Comparison of ENCODE assay signal across 9 mouse cellular contexts in genomic region chr13:45006483-45006882, GRCm38 (mm10). TPM values are rescaled to one million over a fixed set of nuclear protein-coding genes. Genes with fewer than 3 reads are reported as not detected.
DNase-seq lines count a peak whose midpoint lies in the region; ATAC-seq and TF ChIP-seq lines count a peak whose summit lies in the region.
"Had no signal": no experiment of that assay in that cellular context is flagged by ENCODE, and none has a peak within 500 bp of the region (broad histone marks: within the 10 kb centered on the region; RNA-seq: fewer than 3 reads in every experiment).

No protein-coding gene starts in this region.

- TF ChIP-seq RAD21 in MEL (IDR thresholded peaks at IDR 0.05; ENCODE audit: low read depth, low read length), result peak; percentile 33

- H3K9ac ChIP-seq in kidney, postnatal 0 days (ENCODE audit: low read depth, low read length), result no peak overlapping the region
- no peak overlapping the region for H3K9ac ChIP-seq in kidney, embryonic 16.5 days (replicated peaks; ENCODE audit: low read length)
- no peak overlapping the region for H3K9ac ChIP-seq in MEL (ENCODE audit: control insufficient read depth, low read depth, low read length, poor library complexity, severe bottlenecking)
- H3K9ac ChIP-seq: lung, embryonic 15.5 days had no signal

- no peaks in the 10 kb centered on the region for H3K9me3 ChIP-seq in kidney, postnatal 0 days (replicated peaks; ENCODE audit: low read length)
- no peaks in the 10 kb centered on the region for H3K9me3 ChIP-seq in kidney, embryonic 16.5 days (ENCODE audit: low read length)
- H3K9me3 ChIP-seq in MEL (replicated peaks; ENCODE audit: insufficient read depth, low read length), result no peaks in the 10 kb centered on the region
- no peaks in the 10 kb centered on the region for H3K9me3 ChIP-seq in forebrain, embryonic 10.5 days
- H3K9me3 ChIP-seq: lung, embryonic 15.5 days had no signal

- no peak overlapping the region for H3K27ac ChIP-seq in kidney, postnatal 0 days
- H3K27ac ChIP-seq in kidney, embryonic 16.5 days (ENCODE audit: low read length), result no peak overlapping the region
- H3K27ac ChIP-seq in MEL (ENCODE audit: control insufficient read depth, low read depth, low read length), result no peak overlapping the region
- no peak overlapping the region for H3K27ac ChIP-seq in forebrain, embryonic 10.5 days
- H3K27ac ChIP-seq: lung, embryonic 15.5 days had no signal

- H3K4me2 ChIP-seq in kidney, postnatal 0 days (ENCODE audit: low read length), result no peak overlapping the region
- no peak overlapping the region for H3K4me2 ChIP-seq in kidney, embryonic 16.5 days (replicated peaks; ENCODE audit: low read depth, low read length)
- H3K4me2 ChIP-seq: lung, embryonic 15.5 days had no signal

- TF ChIP-seq POLR2A in MEL (IDR thresholded peaks at IDR 0.05; ENCODE audit: control insufficient read depth in 1 of 2, insufficient read depth in 1 of 2, low read depth in 1 of 2, low read length in 2 of 2, poor library complexity in 1 of 2), result no peak

- H3K4me1 ChIP-seq in kidney, postnatal 0 days (replicated peaks; ENCODE audit: insufficient read depth, low read length), result 0 out of 2 replicates have a peak, but pooled peaks cover 5% of the 10 kb centered on the region
- H3K4me1 ChIP-seq in kidney, embryonic 16.5 days (ENCODE audit: insufficient read depth, low read length), result peaks cover 21% of the 10 kb centered on the region
- H3K4me1 ChIP-seq in MEL (ENCODE audit: control insufficient read depth in 1 of 2, insufficient read depth in 2 of 2, low read length in 2 of 2), result peaks cover 0 to 12% of the 10 kb centered on the region in 2 experiments; a peak in 1 of 4 replicates
- H3K4me1 ChIP-seq in forebrain, embryonic 10.5 days, result peaks cover 15% of the 10 kb centered on the region

- peak; percentile 38 for DNase-seq in kidney, postnatal 0 days (ENCODE audit: low spot score)
- DNase-seq in A20 (ENCODE audit: low read depth, low spot score) (peak; percentile 92), MEL (ENCODE audit: low read depth, low spot score) (peak; percentile 86)
- no peak for DNase-seq in urinary bladder, adult 2 months (ENCODE audit: low spot score)
- no peak for DNase-seq in layer of hippocampus, postnatal 25 days (ENCODE audit: extremely low spot score in 1 of 2, low spot score in 1 of 2)
- DNase-seq in forebrain, embryonic 10.5 days (ENCODE audit: extremely low spot score, low spot score), result no peak

- no peak for TF ChIP-seq EP300 in MEL (IDR thresholded peaks at IDR 0.05; ENCODE audit: low read depth in 1 of 2, low read length in 2 of 2)

- ATAC-seq in kidney, postnatal 0 days (replicated peaks; ENCODE audit: low FRiP score, low read depth), result no peak
- ATAC-seq in kidney, embryonic 16.5 days (ENCODE audit: low FRiP score, low TSS enrichment), result no peak
- ATAC-seq in granulocyte monocyte progenitor cell, adult 5-6 weeks (replicated peaks; ENCODE audit: poor library complexity, severe bottlenecking), result 0 out of 2 replicates have a peak, but pooled peaks have one; percentile 12

- H3K36me3 ChIP-seq in kidney, postnatal 0 days (ENCODE audit: insufficient read depth, low read length), result no peaks in the 10 kb centered on the region
- H3K36me3 ChIP-seq in kidney, embryonic 16.5 days (ENCODE audit: insufficient read depth, low read length), result no peaks in the 10 kb centered on the region
- peaks cover 0 to 9% of the 10 kb centered on the region in 2 experiments; a peak in 2 of 4 replicates for H3K36me3 ChIP-seq in MEL (ENCODE audit: control insufficient read depth in 1 of 2, insufficient read depth in 2 of 2, low read length in 2 of 2)
- H3K36me3 ChIP-seq in forebrain, embryonic 10.5 days (replicated peaks), result no peaks in the 10 kb centered on the region
- H3K36me3 ChIP-seq: lung, embryonic 15.5 days had no signal

- H3K27me3 ChIP-seq in kidney, postnatal 0 days (ENCODE audit: insufficient read depth, low read length), result no peaks in the 10 kb centered on the region
- H3K27me3 ChIP-seq in kidney, embryonic 16.5 days (ENCODE audit: insufficient read depth, low read length), result no peaks in the 10 kb centered on the region
- H3K27me3 ChIP-seq in MEL (ENCODE audit: control insufficient read depth in 1 of 2, insufficient read depth in 2 of 2, low read length in 2 of 2), result no peaks in the 10 kb centered on the region
- H3K27me3 ChIP-seq in forebrain, embryonic 10.5 days (ENCODE audit: poor library complexity, severe bottlenecking), result no peaks in the 10 kb centered on the region
- H3K27me3 ChIP-seq: lung, embryonic 15.5 days had no signal

- peak; percentile 71 for TF ChIP-seq CTCF in kidney, postnatal 0 days (IDR thresholded peaks at IDR 0.05; ENCODE audit: low read depth)
- peak; percentile 83 to 100 (median 89) for TF ChIP-seq CTCF in MEL (IDR thresholded peaks at IDR 0.05 in 2 of 3, conservative IDR thresholded peaks at IDR 0.05 in 1 of 3; ENCODE audit: control insufficient read depth in 1 of 3, insufficient read depth in 1 of 3, low read depth in 2 of 3, low read length in 3 of 3, poor library complexity in 1 of 3, severe bottlenecking in 1 of 3)

- no peak overlapping the region for H3K4me3 ChIP-seq in kidney, postnatal 0 days (replicated peaks; ENCODE audit: low read depth, low read length)
- H3K4me3 ChIP-seq in kidney, embryonic 16.5 days (ENCODE audit: low read length), result no peak overlapping the region
- H3K4me3 ChIP-seq in MEL (ENCODE audit: control insufficient read depth in 1 of 2, insufficient read depth in 1 of 2, low read depth in 2 of 2, low read length in 2 of 2), result no peak overlapping the region
- H3K4me3 ChIP-seq in forebrain, embryonic 10.5 days, result no peak overlapping the region
- H3K4me3 ChIP-seq: lung, embryonic 15.5 days had no signal

- WGBS in kidney, postnatal 0 days, result 75% methylated on average over 5 of the region's 5 CpGs
- WGBS in kidney, embryonic 16.5 days, result 74% methylated on average over 5 of the region's 5 CpGs
- WGBS in forebrain, embryonic 10.5 days, result 84% methylated on average over 5 of the region's 5 CpGs

- peaks cover 4% of the 10 kb centered on the region for H3K79me2 ChIP-seq in MEL (ENCODE audit: control insufficient read depth, insufficient read depth, low read length, poor library complexity)

TF ChIP-seq in MEL, 35 proteins besides CTCF, POLR2A, EP300 and RAD21:
- TF ChIP-seq HCFC1 (IDR thresholded peaks at IDR 0.05; ENCODE audit: low read depth, low read length) (no peak), GATA1 (IDR thresholded peaks at IDR 0.05; ENCODE audit: low read depth, low read length) (peak; percentile 58; the same call in 1 of the 2 replicates), ELF1 (IDR thresholded peaks at IDR 0.05; ENCODE audit: low read depth, low read length) (0 out of 2 replicates have a peak, but pooled peaks have one; percentile 21), MXI1 (IDR thresholded peaks at IDR 0.05; ENCODE audit: low read depth, low read length) (no peak), POLR2AphosphoS5 (IDR thresholded peaks at IDR 0.05; ENCODE audit: borderline replicate concordance, low read depth, low read length) (no peak), GABPA (IDR thresholded peaks at IDR 0.05; ENCODE audit: low read depth, low read length) (no peak), TAL1 (IDR thresholded peaks at IDR 0.05; ENCODE audit: low read length) (no peak), SIN3A (IDR thresholded peaks at IDR 0.05; ENCODE audit: low read length) (no peak), NRF1 (IDR thresholded peaks at IDR 0.05; ENCODE audit: insufficient read depth, low read depth, low read length, poor library complexity, severe bottlenecking) (no peak), POLR2AphosphoS2 (IDR thresholded peaks at IDR 0.05; ENCODE audit: low read length) (no peak), USF2 (IDR thresholded peaks at IDR 0.05; ENCODE audit: borderline replicate concordance in 1 of 2, insufficient read depth in 1 of 2, low read depth in 1 of 2, low read length in 2 of 2) (no peak), JUND (IDR thresholded peaks at IDR 0.05; ENCODE audit: low read depth, low read length) (peak; percentile 75; the same call in 1 of the 2 replicates), BHLHE40 (IDR thresholded peaks at IDR 0.05; ENCODE audit: borderline replicate concordance, low read depth, low read length) (no peak), CHD1 (IDR thresholded peaks at IDR 0.05; ENCODE audit: low read depth, low read length) (no peak), MEF2A (IDR thresholded peaks at IDR 0.05; ENCODE audit: extremely low read depth, insufficient replicate concordance, low read depth, low read length, poor library complexity, severe bottlenecking) (no peak), MAFK (IDR thresholded peaks at IDR 0.05; ENCODE audit: borderline replicate concordance, low read depth, low read length) (no peak), ZMIZ1 (IDR thresholded peaks at IDR 0.05; ENCODE audit: low read depth, low read length) (no peak), NELFE (IDR thresholded peaks at IDR 0.05; ENCODE audit: low read depth, low read length) (no peak), SMC3 (IDR thresholded peaks at IDR 0.05; ENCODE audit: low read depth, low read length) (peak; percentile 71), ZC3H11A (IDR thresholded peaks at IDR 0.05; ENCODE audit: low read depth, low read length) (peak; percentile 28; the same call in 1 of the 2 replicates), ETS1 (IDR thresholded peaks at IDR 0.05; ENCODE audit: low read depth, low read length) (no peak), MAX (IDR thresholded peaks at IDR 0.05; ENCODE audit: low read length) (no peak), RCOR1 (IDR thresholded peaks at IDR 0.05; ENCODE audit: low read depth, low read length) (no peak), MYB (IDR thresholded peaks at IDR 0.05; ENCODE audit: low read depth, low read length) (no peak), TBP (IDR thresholded peaks at IDR 0.05; ENCODE audit: low read depth, low read length) (no peak)

RNA-seq across cellular contexts. Expression of gene Dtnbp1, which starts 4.5 kb away (rescaled TPM):
- 91.5 and 93.0 TPM in 2 replicates for polyA plus RNA-seq in kidney, postnatal 0 days (2015; fragmentation: Nextera tagmentation; extraction: Ambion mirVana)
- 75.4 and 81.8 TPM in 2 replicates for polyA plus RNA-seq in kidney, embryonic 16.5 days (2015; fragmentation: Nextera tagmentation; extraction: Ambion mirVana)
- 24.2 and 26.7 TPM in 2 replicates for total RNA-seq in MEL (2012; rRNA removed)
- polyA plus RNA-seq in MEL (2012; ENCODE audit: insufficient read depth in 1 of 2, insufficient read length in 2 of 2, low read depth in 1 of 2, low replicate concordance in 2 of 2, missing spikeins in 1 of 2), result 10 to 100 TPM in 1 of 2 experiments, not detected in 1; 59.5 TPM
- 96.7 and 119 TPM in 2 replicates for total RNA-seq in granulocyte monocyte progenitor cell, adult 5-6 weeks (2014; fragmentation: Nextera tagmentation)
- 78.5 and 90.6 TPM in 2 replicates for total RNA-seq in granulocyte monocyte progenitor cell, adult 5-6 weeks (2017)
- polyA plus RNA-seq in urinary bladder, adult 2 months (2012; rRNA removed), result 55.1 and 56.2 TPM in 2 replicates
- 10 to 100 TPM; 76.9 to 78.4 TPM for total RNA-seq in layer of hippocampus, postnatal 25 days (2021)
- 81.8 and 89.4 TPM in 2 replicates for polyA plus RNA-seq in forebrain, embryonic 10.5 days (2016; fragmentation: Nextera tagmentation; extraction: Ambion mirVana)

Comparison
In these comparisons a context has a peak if more than half of its experiments do, and no peak if none do; other contexts are left out.
1. DNase-seq: peak in kidney, postnatal 0 days (single experiment), A20 (single experiment) and MEL (single experiment); none in urinary bladder, adult 2 months (single experiment), layer of hippocampus, postnatal 25 days (0 of 2) and forebrain, embryonic 10.5 days (single experiment).